Mouse (Mus musculus) heart, embryonic 16.5 days (tissue): ENCODE measurements around the gene Gm20388. TPM values are rescaled to one million over a fixed set of nuclear protein-coding genes. Genes with fewer than 3 reads are reported as not detected.
A peak's percentile ranks its signal among the peaks of the same experiment; 100 is the strongest.

Experiments used
- microRNA counts: library from miRNA; unstranded; fragments of <30 nt; microRNA quantifications from one replicate; lab custom pipeline; 2016
- microRNA-seq: library from miRNA; unstranded; fragments of <30 nt; microRNA quantifications from one replicate; pipeline ENCODE4, GENCODE M21; 2017
- polyA plus RNA-seq: library from polyadenylated mRNA; unstranded; fragments of >200 nt; fragmentation: Nextera tagmentation; extraction: Ambion mirVana; gene quantifications from 2 replicates; pipeline ENCODE4 v1.2.1, GENCODE M21; 2015

Gene Gm20388
- polyA plus RNA-seq, 1 experiment from 2014 or later = 4.5 TPM

MicroRNAs within 50 kb of the gene (microRNA counts, 519-probe panel; counts per million panel counts)
- microRNA mmu-miR-1967 (lab: Ali Mortazavi, UCI) = 2,473 counts per million, percentile 57 among the panel's probes with 10 or more counts

Small RNA genes within 50 kb of the gene (microRNA-seq; reads per million reads assigned to microRNA genes)
- gene Gm22715 = not detected
- gene Gm24366 = not detected
- not detected for gene Gm27530
- not detected for gene Mir1967
- not detected for gene Mir6396
- 0.79 reads per million for gene Mir7079
- not detected for gene Mir7080
- gene Mir7237 = not detected
- gene Mir7687 = not detected

Other genes with a start within 250 kb of the Gm20388 start
- 6.4 and 7.5 TPM in 2 replicates for gene Wfdc1, start 244.5 kb upstream of the Gm20388 start, polyA plus RNA-seq
- 0.26 and 0.69 TPM in 2 replicates for gene Atp2c2, start 210.8 kb upstream of the Gm20388 start, polyA plus RNA-seq
- 12.5 and 15.0 TPM in 2 replicates for gene Tldc1, start 132.4 kb upstream of the Gm20388 start, polyA plus RNA-seq
- 34.3 and 56.1 TPM in 2 replicates for gene Cotl1, start 70.3 kb upstream of the Gm20388 start, polyA plus RNA-seq
- 10.8 and 11.4 TPM in 2 replicates for gene Klhl36, start 48.6 kb upstream of the Gm20388 start, polyA plus RNA-seq
- gene Usp10, start 481 bp upstream of the Gm20388 start, polyA plus RNA-seq = 90.7 and 101 TPM in 2 replicates
- 2.4 and 3.6 TPM in 2 replicates for gene Crispld2, start 81.6 kb downstream of the Gm20388 start, polyA plus RNA-seq
- 35.8 and 37.8 TPM in 2 replicates for gene Zdhhc7, start 190.6 kb downstream of the Gm20388 start, polyA plus RNA-seq
- gene 6430548M08Rik, start 203.3 kb downstream of the Gm20388 start, polyA plus RNA-seq = 8.4 and 9.4 TPM in 2 replicates